In the genomic region with DNA sequence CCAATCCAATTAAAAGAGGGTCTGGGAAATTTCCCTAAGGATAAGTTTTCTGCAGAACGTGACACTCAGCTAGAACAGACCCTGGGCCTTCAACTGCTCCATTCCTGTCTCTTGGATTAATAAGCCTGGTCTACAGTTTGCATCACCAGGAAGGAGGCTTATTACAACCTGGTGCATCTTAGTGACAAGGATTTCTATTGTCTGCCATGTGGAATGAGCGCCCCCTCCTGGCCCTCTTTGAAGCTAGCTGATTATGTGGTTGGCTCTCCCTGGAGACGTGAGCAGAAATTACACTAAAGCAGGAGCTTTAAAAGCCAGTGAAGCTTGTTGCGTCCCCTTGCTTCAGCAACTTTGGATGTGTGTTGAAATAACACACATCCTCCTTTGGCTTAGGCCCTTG, we compare ENCODE assay signal across 8 mouse cellular contexts. TPM values are rescaled to one million over a fixed set of nuclear protein-coding genes. Genes with fewer than 3 reads are reported as not detected.
DNase-seq lines count a peak whose midpoint lies in the region; TF ChIP-seq lines count a peak whose summit lies in the region.

No protein-coding gene starts in this region.

- intact Hi-C loops in gastrocnemius, adult 2 months (cut with DNase I), result loop anchor here (1.0 kb wide), 1 partner anchor 90 kb away; no protein-coding TSS in a partner anchor

- H3K4me3 ChIP-seq in gastrocnemius, adult 2 months, result no peak overlapping the region

- TF ChIP-seq CTCF in gastrocnemius, adult 2 months (IDR thresholded peaks at IDR 0.05), result peak; percentile 74

- H3K27ac ChIP-seq in gastrocnemius, adult 2 months, result no peak overlapping the region

- DNase-seq in 3T3-L1 (ENCODE audit: low read depth, low spot score) (peak; percentile 92), MEL-GATA-1-ER (ENCODE audit: extremely low read depth, low read depth) (peak; percentile 33)
- peak; percentile 61 for DNase-seq in cerebellum, adult 9-10 months
- peak; percentile 68 for DNase-seq in gastrocnemius, adult 2 months
- peak; percentile 82 for DNase-seq in layer of hippocampus, adult 11-12 months (ENCODE audit: low spot score)
- peak; percentile 79 for DNase-seq in lung, postnatal 10 days
- peak; percentile 48 to 64 for DNase-seq in right cerebral cortex, postnatal 36 days (ENCODE audit: low spot score in 2 of 2)
- DNase-seq in urinary bladder, postnatal 4 days (ENCODE audit: low spot score in 2 of 2), result peak; percentile 53 to 77

RNA-seq across cellular contexts. Expression of gene Cd207, which starts 4.3 kb away (rescaled TPM):
- total RNA-seq in gastrocnemius, adult 2 months (2021), result not detected

RNA-seq across cellular contexts. Expression of gene Clec4f, which starts 17.4 kb away (rescaled TPM):
- not detected for total RNA-seq in gastrocnemius, adult 2 months (2021)

RNA-seq across cellular contexts. Expression of gene Vax2, which starts 37.7 kb away (rescaled TPM):
- not detected for total RNA-seq in gastrocnemius, adult 2 months (2021)

Comparison
In these comparisons a context has a peak if more than half of its experiments do, and no peak if none do; other contexts are left out.
1. DNase-seq: peak in every context shown above with its lines; median percentile 92 in 3T3-L1; 82 in layer of hippocampus, adult 11-12 months; 79 in lung, postnatal 10 days; 68 in gastrocnemius, adult 2 months; 65 in urinary bladder, postnatal 4 days; 61 in cerebellum, adult 9-10 months; 56 in right cerebral cortex, postnatal 36 days; 33 in MEL-GATA-1-ER.